Mouse (Mus musculus) urinary bladder, postnatal 25 days (tissue): ENCODE results near the gene Rbbp5.
"Not testable (repeated sequence)": the region's sequence is repeated elsewhere in the genome, so short reads cannot be mapped to it uniquely, and the experiment has no call there.

Source experiments
- DNase-seq: peaks from one replicate; pipeline ENCODE4 v3.0.0; 2022; ENCODE audit warnings: low spot score

The Rbbp5 gene

DNA sequence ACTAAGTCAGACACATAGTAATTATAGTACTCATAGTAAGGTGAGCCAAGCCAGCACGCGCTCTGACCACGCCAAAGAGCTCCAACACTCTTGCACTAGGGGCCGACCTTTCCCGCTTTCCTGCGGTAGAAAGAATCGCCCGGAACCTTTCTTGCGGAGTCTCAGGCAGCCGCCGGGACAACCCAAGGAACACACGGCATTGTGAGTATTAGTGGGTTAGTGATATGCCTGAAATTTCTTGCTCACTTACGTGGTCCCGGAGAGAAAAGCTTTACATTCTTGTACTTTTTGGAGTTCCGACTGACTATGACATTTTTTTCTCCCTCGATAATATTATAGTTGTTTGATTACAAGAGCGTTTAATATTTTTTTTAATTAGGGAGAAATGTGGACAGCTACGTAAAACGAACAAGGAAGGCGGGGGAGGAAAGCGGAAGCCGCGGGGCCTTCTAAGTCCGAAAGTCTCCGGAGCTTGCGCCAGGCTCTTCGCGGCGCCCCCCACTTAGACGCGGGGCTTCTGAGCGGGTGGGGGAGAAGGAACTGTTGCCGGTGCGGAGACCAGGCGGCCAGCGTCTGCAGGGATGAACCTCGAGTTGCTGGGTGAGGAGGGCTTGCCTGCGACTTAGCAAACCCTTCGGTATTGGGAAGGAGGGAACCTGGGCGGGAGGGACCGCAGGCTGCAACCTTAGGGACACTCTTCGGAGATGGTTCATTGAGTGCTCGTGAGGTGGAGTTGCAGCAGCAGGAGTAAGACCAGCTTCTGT, at the start of gene Rbbp5:
TSS of gene Rbbp5 (plus strand) at position 438 of the 764 bp plus-strand sequence.
- peak; percentile 88 for DNase-seq

DNA sequence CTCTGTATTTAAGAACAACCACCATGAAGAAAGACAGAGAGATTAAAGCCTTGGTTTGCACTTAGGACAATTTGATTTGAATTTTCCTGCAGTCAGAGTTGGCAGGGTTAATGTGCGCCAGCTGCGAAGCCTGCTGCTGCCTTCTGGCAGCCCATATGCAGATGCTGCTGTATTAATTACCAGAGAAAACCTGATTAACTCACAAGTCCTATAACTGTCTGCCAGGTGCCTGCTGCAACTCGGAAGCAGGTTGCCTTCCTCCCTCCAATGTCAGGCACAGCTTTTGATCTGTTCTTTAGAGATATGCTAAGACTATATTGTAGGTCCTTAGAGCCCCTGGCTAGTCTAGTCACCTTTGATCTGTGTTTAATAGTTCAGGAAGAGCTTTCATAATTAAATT, 46.3 kb upstream of the Rbbp5 start:
- no peak for DNase-seq

DNA sequence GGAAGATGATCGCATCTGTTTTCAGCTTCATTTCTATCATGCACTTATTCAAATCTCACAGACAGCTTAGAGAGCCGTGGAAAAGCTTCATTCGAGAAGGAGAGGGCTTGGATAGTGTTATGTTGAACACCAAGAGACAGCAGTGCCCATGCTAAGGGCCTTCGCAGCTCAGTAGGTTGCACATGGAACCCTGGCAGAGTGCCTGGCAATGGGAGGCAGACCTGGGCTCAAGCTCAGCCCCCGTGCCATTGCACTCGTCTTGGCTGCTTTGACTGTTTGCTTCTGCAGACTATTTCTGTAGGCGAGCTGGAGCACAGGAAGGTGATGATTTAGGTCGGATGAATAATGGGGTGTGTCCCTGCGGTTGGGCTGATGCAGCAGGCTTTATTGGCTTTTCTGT, 45.4 kb upstream of the Rbbp5 start:
- DNase-seq: no peak

DNA sequence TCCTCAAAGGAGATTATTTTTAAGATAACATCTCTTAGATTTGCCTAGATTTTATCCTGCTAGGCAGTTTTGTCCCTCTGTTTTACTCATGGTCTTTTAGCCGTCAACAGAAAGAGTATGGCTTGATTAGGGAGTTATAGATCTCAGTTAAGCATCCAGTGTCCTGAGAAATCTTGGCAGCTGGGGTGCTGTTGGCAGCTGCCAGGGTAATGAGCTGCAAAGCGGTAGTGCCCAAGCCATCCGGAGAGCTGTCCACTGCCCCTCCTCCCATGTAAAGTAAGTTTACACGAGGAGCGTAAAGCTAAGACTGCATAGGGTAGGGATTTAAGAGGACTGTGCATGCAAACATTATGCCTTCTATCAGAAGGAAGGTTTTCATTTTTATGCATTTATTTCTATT, 43.8 kb upstream of the Rbbp5 start:
- no peak for DNase-seq

DNA sequence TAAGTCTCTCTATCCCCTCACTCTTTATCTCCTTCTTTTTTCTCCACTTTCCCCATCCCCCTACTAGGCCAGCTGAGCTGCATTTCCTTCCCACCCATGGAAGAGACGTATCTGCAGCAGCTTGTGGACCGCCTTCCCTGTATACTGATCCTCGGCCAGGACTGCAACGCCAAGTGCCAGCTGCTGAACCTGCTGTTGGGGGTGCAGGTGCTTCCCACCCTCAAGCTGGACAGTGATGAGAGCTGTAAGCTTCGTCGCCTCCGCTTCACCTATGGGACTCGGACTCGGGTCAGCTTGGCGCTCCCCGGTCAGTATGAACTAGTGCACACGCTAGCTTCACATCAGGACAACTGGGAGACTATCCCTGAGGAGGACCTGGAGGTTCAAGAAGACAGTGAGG, 43.1 kb upstream of the Rbbp5 start:
- no peak for DNase-seq

DNA sequence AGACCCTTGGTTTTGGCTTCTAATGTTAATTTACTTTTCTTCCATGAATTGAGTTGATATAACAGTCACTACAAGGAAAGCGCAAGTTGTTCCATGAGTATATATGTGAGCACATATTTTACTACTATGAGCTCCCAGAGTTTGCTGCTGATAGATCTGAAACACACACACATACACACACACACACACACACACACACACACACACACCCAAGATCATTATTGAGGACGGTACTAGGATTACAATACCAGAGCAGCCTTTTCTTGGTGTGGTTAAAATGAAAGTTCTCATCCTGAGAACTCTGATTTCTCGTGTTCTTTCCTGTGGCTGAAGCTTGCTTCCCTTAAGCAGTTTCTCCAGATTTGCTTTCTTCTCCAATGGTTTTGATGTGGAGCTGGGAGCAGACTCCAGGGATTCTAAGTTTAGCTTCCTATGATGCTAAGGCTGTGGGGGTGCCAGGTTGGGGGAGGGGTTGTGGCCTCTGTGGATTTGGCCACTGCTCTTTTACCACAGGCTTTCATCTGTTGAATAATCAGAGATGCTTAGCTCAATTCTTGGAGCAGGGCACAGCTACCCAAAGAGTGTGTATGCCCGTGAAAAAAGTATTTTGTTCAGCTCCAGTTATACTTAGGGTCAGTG, 40.7 kb upstream of the Rbbp5 start:
- no peak for DNase-seq

DNA sequence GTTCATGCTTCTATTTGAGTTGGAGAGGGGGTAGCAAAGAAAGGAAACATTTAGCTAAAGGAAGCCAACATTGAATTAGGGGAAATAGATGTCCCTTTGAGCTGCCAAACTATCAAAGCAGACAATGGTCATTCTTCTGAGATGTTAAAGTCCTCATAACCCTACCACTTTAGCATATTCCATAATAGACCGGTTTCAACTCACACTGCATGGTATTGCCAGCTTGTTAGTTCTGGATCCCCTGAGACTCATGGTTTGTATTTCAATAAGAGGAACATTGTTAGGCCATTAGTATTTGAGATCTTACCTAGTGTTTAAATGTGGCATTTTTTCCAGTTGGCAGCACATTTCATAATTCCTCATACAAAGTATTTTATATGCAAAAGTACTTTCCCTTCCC, 40.2 kb upstream of the Rbbp5 start:
- DNase-seq: no peak

DNA sequence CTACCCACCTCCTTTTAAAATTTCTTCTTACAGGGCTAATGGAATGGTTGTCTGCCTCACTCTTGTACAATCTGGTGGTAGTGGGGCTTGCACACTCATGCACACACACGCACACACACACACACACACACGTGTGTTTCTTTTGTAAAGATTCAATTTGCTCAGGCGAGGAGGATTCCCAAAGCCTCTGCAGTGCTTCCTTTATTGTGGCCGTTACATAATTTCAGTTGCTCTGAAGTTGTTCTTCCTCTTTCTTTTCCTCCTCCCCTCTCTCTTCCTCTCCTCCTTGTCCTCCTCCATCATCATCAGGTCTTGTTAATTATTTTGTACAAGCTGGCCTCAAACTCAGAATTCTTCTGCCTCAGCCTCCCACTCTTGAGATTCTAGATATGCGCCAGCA, 39.8 kb upstream of the Rbbp5 start:
- no peak for DNase-seq

DNA sequence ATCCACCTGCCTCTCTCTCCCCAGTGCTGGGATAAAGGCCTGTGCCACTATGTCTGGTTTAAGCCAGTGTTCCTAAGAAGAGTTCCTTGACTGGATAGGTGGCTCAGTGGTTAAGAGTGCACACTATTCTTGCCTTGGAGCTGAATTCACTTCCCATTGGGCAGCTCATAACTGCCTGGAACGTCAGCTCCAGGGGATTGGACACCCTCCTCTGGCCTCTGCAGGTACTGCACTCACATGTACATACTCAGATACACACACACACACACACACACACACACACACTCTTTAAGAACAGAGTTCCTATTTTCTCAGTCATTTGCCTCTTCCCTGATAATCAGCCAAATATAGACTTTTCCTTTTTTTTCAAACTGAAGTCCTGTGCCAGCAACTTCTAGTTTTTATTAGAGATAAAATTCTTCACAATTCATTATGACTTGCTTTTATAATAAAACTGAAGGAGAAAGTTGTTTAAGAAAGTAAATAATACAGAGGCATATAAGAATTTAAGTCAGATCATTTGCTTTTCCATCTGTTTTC, 36.2 kb upstream of the Rbbp5 start:
- DNase-seq: no peak

DNA sequence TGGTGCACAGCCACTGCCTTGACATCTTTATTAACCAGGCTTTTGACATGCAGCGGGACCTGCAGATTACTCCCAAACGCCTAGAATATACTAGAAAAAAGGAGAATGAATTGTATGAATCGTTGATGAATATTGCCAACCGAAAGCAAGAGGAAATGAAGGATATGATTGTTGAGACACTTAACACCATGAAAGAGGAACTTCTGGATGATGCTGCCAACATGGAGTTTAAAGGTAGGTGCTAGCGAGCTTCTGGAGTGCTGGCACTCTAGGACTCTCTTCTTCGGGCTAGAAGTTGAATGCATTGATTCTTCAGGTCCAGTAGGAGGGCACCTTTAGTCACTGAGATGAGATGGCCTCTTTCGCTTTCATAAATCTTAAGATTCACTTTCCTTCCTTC, 27.4 kb upstream of the Rbbp5 start:
- DNase-seq: no peak

DNA sequence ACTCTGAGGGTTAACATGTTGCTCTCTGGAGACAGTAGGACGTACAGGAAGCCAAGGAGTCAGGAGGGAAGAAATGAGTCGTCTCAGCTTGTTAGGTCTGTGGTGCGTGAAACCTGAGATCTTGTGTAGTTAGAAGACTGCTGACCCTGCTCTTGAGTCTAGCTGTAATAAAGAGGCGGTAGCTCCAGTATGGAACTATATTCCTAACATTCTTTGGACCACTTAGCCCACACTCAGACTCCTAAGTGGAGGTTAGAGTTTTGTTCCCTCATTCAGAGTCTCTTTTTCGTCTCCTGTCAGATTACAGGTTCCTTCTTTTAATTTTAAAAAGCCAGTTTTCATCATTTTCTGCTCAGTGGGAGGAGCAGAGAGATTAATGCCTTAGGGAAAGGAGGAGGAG, 12.5 kb upstream of the Rbbp5 start:
- DNase-seq: no peak

DNA sequence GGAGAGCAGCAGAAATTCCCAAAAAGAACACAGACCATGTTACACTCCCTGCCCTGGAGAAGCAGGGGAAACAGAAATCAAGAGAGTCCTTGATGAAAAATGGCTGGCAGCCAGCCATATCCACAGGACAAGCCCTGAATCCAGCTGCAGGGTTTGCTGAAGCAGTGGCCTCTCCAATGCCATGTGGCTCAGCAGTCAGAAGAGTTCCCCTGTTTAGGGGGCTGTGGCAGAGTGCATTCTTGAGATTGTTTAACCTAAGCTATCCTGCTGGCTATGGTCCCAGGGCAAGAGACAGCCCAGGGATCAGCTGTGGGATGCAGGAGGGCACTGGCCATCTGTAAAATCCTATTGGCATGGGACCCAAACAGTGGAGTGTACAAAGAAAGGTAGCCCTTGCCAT, 8.2 kb upstream of the Rbbp5 start:
- no peak for DNase-seq

DNA sequence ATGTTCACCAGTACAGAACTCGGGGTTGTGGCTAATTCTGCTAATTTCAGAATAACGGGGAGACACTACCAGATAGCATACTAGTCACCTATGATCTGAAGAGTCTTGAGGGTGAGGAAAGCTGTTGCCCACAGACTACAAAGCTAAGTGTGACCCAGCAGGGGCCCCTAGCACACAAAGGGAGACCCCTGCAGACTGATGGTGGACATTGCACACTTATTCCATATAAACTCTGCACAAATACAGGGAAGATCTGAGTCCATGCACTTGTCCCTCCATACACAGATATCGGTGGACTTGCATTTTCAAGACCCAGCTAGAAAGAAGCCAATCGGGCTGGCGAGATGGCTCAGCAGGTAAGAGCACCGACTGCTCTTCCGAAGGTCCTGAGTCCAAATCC, 7.6 kb upstream of the Rbbp5 start:
- no peak for DNase-seq

DNA sequence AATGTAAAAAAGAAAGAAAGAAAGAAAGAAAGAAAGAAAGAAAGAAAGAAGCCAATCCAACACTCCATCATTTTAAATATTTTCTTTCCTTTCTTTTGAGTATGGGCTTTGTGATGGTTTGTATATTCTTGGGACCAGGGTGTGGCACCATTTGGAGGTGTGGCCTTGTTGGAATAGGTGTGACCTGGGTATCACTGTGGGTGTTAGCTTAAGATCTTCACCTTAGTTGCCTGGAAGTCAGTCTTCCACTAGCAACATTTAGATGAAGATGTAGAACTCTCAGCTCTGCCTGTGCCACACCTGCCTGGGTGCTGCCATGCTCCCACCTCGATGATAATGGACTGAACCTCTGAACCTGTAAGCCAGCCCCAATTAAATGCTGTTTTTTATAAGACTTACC, 7.1 kb upstream of the Rbbp5 start:
- not testable (repeated sequence) for DNase-seq

DNA sequence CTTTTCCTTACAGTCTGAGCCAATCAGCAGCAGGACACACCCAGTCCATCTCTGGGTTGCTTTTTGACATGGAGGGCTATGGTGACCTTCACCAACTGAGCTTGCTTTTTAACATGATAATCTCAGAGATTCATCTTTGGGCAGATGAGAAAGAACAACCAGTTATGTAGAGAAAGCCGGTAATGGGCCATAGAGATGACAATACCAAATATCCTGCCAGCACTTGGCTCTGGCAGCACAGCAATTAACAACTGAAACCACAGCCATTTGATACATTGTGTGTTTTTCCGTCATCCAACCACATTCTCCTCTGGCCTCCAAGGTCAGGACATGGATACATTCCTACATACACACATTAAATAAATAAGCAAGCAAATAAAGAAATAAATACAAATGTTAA, 6.1 kb upstream of the Rbbp5 start:
- DNase-seq: no peak

DNA sequence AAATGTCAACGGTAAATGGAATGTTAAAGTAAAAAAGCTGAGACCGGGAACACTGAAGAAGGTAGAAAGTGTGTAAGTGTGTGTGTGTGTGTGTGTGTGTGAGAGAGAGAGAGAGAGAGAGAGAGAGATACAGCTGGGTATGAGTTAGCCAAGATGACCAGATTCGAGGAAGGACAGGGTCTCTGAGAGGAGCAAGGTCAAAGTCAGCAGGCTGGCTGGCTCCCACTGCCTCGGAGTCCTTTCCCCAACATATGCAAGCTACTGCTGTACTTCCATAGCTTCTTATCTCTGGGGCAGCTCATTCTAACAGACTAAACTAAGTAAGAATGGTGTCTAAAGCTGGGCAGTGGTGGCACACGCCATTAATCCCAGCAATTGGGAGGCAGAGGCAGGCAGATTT, 5.7 kb upstream of the Rbbp5 start:
- DNase-seq: no peak

DNA sequence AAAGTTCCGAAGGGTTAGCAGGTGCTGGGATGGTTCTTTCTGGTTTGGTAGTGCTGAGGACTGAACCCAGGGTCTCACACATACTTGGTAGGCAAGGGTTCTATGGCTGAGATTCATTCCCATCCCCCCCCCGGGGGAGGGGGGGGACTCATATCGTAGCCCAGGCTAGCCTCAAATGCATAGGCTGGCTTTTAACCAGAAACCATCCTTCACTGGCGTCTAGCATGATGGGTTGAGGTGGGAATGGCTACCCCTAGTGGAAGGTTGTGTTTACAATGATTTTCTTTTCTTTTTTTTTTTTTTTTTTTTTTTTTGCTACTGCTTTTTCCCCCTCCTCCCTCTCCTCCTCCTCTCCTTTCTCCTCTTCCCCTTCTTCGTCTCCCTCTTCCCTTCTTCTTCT, 4.6 kb upstream of the Rbbp5 start:
- DNase-seq: no peak

DNA sequence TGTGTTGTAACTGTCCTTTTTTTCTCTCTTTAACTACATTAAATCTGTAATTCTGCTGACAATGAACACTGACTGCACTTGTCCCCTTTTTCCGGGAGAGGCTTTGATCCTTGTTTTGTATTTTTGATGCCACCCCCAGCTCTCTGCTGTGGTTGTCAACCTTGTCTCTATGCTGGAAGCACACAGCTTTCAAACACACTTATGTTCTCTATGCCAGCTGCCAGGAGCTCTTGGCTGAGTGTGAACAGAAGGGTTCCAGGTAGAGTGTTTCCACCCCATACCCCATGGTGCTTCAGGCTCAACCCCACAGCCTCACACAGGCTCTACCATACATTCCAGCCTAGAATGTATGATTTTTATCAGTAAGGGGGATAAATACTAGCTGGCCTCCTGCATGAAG, 2.7 kb upstream of the Rbbp5 start:
- no peak for DNase-seq

DNA sequence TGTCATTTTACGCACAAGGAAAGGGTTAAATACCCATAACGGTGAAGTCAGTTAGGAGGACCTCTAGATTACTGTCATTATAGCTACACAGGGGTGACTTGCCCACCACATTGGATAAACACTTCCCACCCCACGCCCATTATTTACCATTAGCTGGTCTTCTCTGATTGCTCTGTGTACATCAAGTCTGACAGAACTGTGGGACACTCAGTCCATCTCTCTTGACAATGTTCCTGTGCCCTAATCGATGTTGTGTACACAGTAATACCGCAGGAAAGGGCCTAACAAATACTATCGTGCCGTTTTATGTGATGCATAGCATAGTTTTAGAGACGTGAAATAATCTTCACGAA, 614 bp upstream of the Rbbp5 start:
- no peak for DNase-seq

DNA sequence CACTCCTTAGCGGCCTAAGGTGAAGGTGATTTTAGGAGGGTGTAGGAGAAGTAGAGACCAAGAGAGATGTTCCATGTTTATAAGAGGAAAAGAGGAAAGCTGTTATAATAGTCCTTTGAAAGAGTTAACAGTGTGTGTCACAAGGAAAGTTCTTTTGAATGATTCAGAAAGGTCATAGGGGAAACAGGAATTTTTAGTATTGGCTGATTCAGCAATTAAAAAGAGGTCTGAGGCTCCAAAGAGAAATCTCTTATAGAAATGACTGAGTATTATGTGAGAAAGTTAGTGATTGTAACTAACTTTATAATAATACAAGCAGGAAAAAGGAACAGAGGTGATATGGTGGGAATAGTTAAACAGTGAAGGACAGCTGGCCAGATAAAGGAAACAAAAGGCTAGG, 2.3 kb downstream of the Rbbp5 start:
- no peak for DNase-seq

DNA sequence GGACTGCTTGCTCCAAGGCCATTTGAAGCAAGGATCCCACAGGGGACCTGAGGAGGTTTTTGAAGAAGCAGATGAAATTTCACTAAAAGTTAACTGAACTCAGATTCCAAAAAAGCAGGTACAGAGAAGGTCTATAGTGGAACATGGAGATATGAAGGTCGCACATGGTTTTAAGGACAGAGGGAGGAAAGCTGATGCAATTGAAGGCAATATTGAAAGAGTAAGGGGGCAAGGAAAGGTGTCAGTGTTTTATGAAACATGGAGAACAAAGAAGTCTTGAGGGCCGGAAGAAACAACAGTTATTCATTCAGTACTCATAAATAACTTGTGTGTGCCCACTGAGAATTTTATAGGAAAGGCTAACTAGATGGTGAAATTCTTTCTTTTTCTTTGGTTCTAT, 4.5 kb downstream of the Rbbp5 start:
- no peak for DNase-seq

DNA sequence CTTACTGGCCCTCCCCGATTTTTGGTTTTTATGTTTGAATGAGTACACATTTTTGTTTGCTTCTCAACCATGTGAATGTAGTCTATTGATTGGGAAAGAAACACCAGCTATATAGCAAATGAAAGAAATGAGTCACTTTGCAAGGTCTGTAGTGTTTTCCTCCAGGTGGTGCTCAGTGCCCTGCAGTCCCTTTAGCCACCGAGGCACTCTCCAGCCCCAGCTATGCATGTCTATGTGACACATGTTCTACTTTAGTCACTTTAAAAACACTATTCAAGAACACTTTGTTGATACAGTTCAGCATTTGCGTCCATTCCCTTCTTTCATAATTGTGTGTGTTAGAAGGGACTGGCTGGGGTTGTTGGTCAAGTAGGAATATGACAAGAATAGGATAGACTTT, 6.1 kb downstream of the Rbbp5 start:
- no peak for DNase-seq

DNA sequence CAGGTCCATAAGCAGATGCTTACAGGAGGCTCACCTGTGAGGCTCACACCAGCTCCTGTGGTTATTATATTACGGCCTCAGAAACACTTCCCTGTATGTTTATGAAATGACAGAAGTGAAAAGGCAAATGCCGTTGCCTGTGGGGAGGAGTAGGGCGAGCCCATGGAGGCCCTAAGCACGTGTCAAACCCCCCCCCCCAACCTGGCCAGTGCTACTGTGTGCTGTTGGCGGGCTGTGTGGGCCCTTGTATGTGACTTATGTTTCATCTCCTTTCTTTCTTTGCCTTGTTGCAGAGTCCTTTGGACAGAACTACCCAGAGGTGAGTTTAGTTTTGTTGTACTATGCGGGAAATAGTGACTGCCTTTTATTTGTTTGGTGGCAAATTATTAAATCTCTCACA, 6.6 kb downstream of the Rbbp5 start:
- no peak for DNase-seq

DNA sequence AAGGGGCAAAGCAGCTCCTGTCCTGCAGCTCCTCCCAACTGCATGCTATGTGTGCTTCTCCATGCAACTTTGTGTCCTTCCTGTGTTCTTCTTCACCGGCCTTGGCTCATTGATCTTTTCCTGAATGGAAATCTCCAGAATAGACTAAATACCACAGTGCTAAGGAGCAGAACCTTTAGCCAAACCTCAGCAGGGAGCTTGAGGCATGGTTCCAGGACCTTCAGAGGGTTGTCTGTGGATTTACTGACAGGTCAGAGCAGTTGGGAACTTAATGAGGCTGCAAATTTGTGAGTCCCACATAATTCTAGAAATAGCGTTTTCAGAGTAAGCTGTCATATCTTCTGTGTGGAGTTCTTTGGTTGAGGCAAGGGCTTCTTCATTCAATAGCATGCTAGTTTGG, 23.4 kb downstream of the Rbbp5 start:
- no peak for DNase-seq
